Mouse (Mus musculus): Measurements from ENCODE around the gene Alkbh6. TPM values are rescaled to one million over a fixed set of nuclear protein-coding genes. Genes with fewer than 3 reads are reported as not detected.

Alkbh6 gene
- polyA plus RNA-seq, 1 experiment from 2014 or later = 123 TPM

DNA sequence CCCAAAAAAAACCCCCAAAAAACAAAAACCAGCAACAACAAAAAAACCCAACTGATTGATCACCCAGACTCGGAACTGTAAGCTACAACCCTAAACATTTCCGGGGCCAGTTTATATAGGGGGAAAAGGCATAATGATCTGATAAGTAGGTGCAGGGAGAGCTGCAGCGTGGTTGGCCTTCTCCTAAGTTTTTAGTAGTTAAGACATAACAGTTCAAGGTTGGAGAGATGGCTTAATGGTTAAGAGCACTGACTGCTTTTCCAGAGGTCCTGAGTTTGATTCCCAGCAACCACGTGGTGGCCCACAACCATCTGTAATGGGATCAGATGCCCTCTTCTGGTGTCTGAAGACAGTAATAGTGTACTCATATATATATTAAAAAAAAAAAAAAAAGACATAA lies 27.0 kb upstream of the Alkbh6 start:
- Histone ChIP-seq H3K4me2 (0 out of 2 replicates have a peak overlapping the region, but pooled peaks have one; percentile 94), H3K9me3 (no peaks in the 10 kb centered on the region), H3K4me1 (replicated peaks) (peaks cover 19% of the 10 kb centered on the region), H3K36me3 (no peaks in the 10 kb centered on the region), H3K27ac (replicated peaks) (no peak overlapping the region), H3K4me3 (peak overlapping the region; percentile 76; the same call in 1 of the 2 replicates), H3K9ac (no peak overlapping the region), H3K27me3 (no peaks in the 10 kb centered on the region)
- WGBS = 77% methylated on average over 4 of the region's 4 CpGs
- ATAC-seq (ENCODE audit: low read depth) = no peak

DNA sequence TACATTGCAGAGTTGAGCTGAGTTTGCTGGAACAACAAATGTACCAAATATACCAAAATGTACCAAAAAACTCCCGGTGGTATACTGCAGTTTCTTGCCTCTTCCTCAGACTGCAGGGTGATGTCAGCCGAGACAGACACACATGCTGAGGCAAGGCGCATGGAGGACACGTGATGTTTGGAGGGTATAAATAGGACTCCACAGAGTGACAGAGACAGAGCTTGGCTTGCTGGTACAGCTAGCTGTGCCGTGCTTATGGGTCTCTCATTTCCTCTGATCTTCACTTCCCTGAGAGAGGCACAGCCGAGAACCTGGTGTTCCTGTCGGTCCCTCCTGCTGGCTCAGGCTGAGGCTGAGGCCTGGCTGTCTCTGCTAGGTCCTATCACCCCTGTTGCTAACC lies 25.8 kb upstream of the Alkbh6 start:
- no peak for ATAC-seq (ENCODE audit: low read depth)
- H3K4me2 ChIP-seq = no peak overlapping the region
- H3K27ac ChIP-seq (replicated peaks) = no peak overlapping the region
- peaks cover 19% of the 10 kb centered on the region for H3K4me1 ChIP-seq (replicated peaks)
- no peak overlapping the region for H3K9ac ChIP-seq
- 84% methylated on average over 7 of the region's 7 CpGs for WGBS
- no peaks in the 10 kb centered on the region for H3K27me3 ChIP-seq
- H3K9me3 ChIP-seq = no peaks in the 10 kb centered on the region
- no peak overlapping the region for H3K4me3 ChIP-seq
- no peaks in the 10 kb centered on the region for H3K36me3 ChIP-seq

DNA sequence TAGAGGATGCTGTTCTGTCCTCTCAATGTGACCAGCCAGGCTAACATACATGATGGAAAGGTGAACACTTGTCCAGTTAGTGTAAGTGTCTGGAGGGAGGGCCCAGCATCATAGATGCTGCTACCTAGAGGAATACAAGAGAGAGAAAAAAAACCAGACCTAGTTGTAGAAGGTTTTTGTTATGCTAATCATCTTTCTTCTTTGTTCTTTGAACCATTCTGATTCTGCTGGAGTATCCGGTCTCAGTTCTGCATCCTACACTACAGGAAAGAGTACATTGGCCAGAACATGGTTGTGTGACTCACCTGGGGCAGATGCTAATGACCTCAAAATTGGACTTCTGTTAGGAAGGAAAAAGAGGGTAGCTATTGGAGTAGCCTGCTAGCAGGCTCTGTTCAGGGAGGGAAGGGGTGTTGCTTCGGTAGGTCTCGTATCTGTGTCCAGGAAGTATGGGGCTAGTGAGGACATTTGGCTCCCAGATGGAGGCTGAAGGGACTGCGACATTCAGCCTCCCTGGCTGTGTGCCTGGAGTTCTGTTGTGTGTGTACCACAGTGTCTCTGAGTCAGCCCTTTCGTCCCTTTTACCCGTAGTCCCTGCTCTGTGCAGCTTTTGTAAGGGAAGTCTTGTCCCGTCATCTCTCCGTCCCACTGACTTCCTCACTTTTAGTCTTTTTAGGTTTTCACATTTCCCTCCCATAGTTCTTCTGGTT lies 21.7 kb upstream of the Alkbh6 start:
- WGBS = 51% methylated on average over 8 of the region's 8 CpGs
- Histone ChIP-seq H3K9ac (no peak overlapping the region), H3K27ac (replicated peaks) (no peak overlapping the region), H3K36me3 (no peaks in the 10 kb centered on the region), H3K4me3 (no peak overlapping the region), H3K27me3 (no peaks in the 10 kb centered on the region), H3K9me3 (no peaks in the 10 kb centered on the region), H3K4me1 (replicated peaks) (peaks cover 20% of the 10 kb centered on the region), H3K4me2 (no peak overlapping the region)
- ATAC-seq (ENCODE audit: low read depth) = no peak

DNA sequence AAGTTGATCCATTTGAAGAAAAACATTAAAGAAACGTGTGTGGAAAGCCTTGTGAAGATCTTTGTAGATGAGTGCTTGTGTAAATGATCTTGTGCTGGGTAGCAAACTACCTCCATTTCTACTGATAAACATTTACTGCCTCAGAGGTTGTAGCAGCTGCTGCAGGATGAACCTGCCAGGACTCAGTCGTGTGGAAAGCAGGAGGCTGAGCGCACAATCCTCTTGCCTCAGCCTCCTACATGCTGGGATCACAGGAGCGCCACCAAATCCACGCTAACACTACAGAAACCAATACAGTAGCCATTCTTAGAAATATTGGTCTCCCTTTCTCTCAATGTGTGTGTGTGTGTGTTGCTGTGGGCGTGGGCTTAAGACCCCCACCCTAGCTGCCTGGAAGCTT lies 20.5 kb upstream of the Alkbh6 start:
- H3K4me3 ChIP-seq = no peak overlapping the region
- H3K4me1 ChIP-seq (replicated peaks) = peaks cover 31% of the 10 kb centered on the region
- no peak overlapping the region for H3K27ac ChIP-seq (replicated peaks)
- no peak overlapping the region for H3K4me2 ChIP-seq
- no peak for ATAC-seq (ENCODE audit: low read depth)
- no peaks in the 10 kb centered on the region for H3K27me3 ChIP-seq
- no peak overlapping the region for H3K9ac ChIP-seq
- H3K36me3 ChIP-seq = no peaks in the 10 kb centered on the region
- no peaks in the 10 kb centered on the region for H3K9me3 ChIP-seq
- 71% methylated on average over 6 of the region's 6 CpGs for WGBS

DNA sequence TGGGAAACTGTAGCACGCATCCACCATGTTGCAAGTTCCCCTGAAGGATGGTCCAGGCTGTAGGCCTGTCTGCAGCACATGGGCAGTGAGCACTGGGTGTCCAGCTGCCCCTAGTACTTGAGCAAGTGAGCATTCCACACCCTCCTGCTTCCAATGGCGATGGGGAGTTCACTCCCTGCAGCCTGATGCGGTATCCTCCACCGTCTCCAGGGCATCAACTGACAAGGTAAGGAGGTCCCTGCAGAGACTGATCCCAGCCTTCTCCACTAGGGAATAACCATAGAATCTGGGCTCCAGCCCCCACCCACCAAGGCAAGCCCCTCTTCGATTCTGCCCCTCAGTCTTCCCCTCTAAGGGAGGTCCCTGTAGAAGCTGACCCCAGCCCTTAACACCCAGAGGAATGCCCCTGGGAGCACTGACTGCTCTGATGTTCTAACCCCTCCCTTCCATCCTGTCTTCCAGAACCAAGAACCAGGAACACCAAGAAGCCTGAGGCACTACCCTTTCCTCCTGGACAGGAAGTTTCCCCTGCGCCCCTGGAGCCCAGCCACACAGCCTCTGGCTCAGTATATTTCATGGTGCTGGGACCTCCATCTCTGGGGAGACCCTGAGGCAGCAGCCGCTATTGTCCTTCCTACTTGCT lies 19.3 kb upstream of the Alkbh6 start:
- H3K4me3 ChIP-seq = no peak overlapping the region
- no peak overlapping the region for H3K27ac ChIP-seq (replicated peaks)
- no peak overlapping the region for H3K9ac ChIP-seq
- ATAC-seq (ENCODE audit: low read depth) = no peak
- peaks cover 41% of the 10 kb centered on the region for H3K4me1 ChIP-seq (replicated peaks)
- H3K27me3 ChIP-seq = no peaks in the 10 kb centered on the region
- H3K9me3 ChIP-seq = no peaks in the 10 kb centered on the region
- H3K4me2 ChIP-seq = no peak overlapping the region
- H3K36me3 ChIP-seq = peaks cover 9% of the 10 kb centered on the region; the same call in 1 of the 2 replicates
- WGBS = 71% methylated on average over 7 of the region's 7 CpGs

DNA sequence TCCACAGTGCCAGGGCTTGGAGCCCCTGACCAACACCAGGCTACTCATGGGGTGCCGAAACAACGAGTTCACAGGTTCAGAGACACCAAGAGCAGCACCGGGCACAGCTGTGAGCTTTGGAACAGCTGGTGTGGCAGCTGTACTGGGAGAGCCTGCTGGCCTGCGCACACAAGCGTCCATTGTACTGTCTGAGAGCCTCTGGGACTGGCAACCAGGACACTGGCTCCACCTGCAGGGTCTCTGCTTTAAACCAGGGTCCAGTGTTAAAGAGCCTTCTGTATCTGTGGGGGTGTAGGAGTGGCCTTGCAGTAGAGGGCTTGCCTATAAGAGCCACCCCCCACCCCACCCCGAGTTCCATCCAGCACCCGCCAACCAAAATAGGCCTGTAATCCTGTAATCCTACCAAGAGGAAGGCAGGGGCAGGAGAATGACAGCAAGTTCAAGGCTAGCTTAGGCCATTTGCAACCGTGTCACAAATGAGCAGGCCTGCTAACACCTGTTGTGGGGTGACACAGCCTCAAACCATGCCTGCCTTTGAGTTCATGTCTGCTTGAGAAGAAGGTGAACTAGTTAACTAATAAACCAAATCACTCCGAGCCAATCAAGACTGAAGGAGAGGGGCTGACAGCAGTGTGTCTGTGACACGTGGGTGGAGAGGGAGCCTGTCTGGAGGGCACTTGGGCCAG lies 18.7 kb upstream of the Alkbh6 start:
- H3K4me1 ChIP-seq (replicated peaks) = peaks cover 47% of the 10 kb centered on the region
- no peak overlapping the region for H3K4me2 ChIP-seq
- no peak overlapping the region for H3K27ac ChIP-seq (replicated peaks)
- peak; percentile 15; the same call in 1 of the 2 replicates for ATAC-seq (ENCODE audit: low read depth)
- no peak overlapping the region for H3K4me3 ChIP-seq
- H3K36me3 ChIP-seq = peaks cover 15% of the 10 kb centered on the region
- no peak overlapping the region for H3K9ac ChIP-seq
- H3K27me3 ChIP-seq = no peaks in the 10 kb centered on the region
- 49% methylated on average over 10 of the region's 10 CpGs for WGBS
- H3K9me3 ChIP-seq = no peaks in the 10 kb centered on the region

DNA sequence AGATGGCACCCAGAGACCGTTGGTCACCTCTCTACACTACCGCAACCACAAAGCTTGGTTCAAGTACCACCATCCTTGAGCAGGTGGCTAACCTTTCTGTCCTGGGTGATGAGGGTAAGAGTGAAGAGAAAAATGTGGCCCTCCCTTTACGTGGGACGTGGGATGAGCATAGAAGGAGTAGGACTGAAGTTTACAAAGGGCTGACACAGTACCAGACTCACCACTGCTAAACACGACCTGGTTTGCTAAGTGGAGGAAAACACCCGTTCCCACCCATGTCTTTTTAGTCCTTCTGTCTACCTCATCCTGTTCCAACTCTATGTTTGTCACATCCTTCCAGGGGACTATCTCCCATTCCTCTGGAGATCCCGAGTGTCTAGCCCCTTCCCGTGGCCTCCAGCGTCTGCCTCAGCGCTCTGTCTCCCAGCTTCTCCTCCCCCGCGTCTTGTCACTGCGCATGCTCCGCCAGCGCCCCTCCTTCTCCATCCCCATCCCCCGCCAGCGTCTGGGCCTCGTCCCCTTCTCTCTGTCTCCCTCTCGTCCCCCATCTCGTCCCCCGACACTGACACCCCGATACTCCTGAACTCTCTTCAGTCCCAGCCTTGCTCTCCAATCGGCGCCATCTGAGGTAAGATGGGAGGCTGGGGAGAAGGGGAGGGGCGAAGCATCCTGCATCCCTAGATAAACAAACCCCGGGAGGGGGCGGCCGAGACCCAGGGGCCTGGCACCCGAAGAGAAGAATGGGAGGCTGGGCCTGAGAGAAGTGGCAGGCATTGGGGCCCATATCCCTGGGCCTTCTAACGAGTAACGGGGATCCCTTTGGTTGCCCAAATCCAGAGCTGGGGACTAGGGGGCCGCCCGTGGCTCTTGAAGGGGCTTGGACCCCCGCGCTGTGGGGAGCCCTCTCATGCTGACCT lies 17.0 kb upstream of the Alkbh6 start, which contains the start of gene Clip3:
Gene Clip3 (plus strand): TSS at position 514 of the 917 bp plus-strand sequence.
- Histone ChIP-seq H3K4me2 (peak within 1 kb of the TSS; percentile 89), H3K9ac (peak within 1 kb of the TSS; percentile 95), H3K27me3 (no peaks in the 10 kb centered on the region), H3K27ac (replicated peaks) (peak within 1 kb of the TSS; percentile 85), H3K4me1 (replicated peaks) (peaks cover 52% of the 10 kb centered on the region), H3K4me3 (peak within 1 kb of the TSS; percentile 78), H3K36me3 (peaks cover 32% of the 10 kb centered on the region), H3K9me3 (no peaks in the 10 kb centered on the region)
- peak; percentile 88 for ATAC-seq (ENCODE audit: low read depth)
- 7% methylated on average over 35 of the region's 35 CpGs for WGBS

DNA sequence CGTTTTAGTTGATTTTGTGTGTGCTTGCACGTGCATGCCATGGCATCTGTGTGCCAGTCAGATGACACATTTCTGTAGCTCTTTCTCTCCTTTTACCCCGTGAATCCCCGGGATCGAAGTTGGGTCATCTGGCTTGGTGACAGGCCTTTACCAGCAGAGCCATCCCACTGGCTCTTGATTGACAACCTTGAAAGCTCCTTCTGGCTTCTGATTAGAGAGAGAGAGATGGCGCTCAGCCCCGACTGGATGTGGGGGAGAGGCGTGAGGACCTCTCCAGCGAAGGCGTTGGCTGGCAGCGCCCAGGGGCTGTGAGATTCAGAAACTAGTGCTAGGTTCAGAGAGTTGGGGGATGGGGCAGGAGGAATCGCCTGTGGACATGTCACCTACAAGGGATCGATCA lies 14.7 kb upstream of the Alkbh6 start:
- Histone ChIP-seq H3K4me3 (no peak overlapping the region), H3K9ac (0 out of 2 replicates have a peak overlapping the region, but pooled peaks have one; percentile 14), H3K4me2 (peak overlapping the region; percentile 22; the same call in 1 of the 2 replicates), H3K9me3 (no peaks in the 10 kb centered on the region), H3K36me3 (peaks cover 55% of the 10 kb centered on the region), H3K27me3 (no peaks in the 10 kb centered on the region), H3K27ac (replicated peaks) (no peak overlapping the region), H3K4me1 (replicated peaks) (peaks cover 52% of the 10 kb centered on the region)
- no peak for ATAC-seq (ENCODE audit: low read depth)
- 85% methylated on average over 13 of the region's 13 CpGs for WGBS

DNA sequence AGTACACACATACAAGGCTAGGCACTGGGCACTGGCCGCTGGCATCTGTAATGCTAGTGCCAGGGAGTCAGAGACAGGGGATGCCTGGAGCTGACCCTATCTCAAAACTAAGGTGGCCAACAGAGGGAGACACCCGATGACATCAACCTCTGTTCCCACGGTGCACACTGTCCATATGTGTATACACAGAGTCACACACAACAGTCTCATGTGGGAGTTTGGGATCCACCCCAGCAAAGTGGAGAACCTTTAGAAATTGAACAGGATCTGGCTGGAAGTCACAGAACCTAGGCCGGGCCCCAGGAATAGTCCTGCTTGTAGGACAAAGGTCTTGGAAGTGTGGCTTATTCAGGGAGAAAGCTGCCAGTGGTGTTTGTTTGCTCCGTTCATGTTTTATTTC lies 14.2 kb upstream of the Alkbh6 start:
- H3K27ac ChIP-seq (replicated peaks) = no peak overlapping the region
- 89% methylated on average over 5 of the region's 5 CpGs for WGBS
- no peak overlapping the region for H3K4me3 ChIP-seq
- ATAC-seq (ENCODE audit: low read depth) = no peak
- H3K4me1 ChIP-seq (replicated peaks) = peaks cover 51% of the 10 kb centered on the region
- H3K9me3 ChIP-seq = no peaks in the 10 kb centered on the region
- no peak overlapping the region for H3K4me2 ChIP-seq
- H3K36me3 ChIP-seq = peaks cover 60% of the 10 kb centered on the region
- H3K9ac ChIP-seq = 0 out of 2 replicates have a peak overlapping the region, but pooled peaks have one; percentile 14
- H3K27me3 ChIP-seq = no peaks in the 10 kb centered on the region

DNA sequence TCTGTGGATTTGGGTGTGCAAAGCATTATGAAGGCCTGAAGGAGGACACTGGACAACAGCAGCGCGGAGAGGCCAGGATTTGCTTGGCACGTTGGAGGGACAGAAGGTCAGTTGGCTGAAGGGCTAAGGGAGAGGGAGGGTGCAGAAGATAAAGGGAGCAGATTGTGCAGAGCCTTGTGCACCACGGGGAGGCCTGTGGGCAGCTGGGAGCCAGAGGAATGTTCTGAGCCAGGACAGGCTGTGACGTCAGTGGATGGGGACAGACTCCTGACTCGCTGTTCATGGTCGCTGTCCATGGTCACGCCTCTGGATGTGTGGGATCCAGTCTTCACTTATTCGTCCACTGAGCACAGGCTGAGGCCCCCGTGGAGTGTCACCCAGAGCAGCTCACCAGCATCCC lies 13.4 kb upstream of the Alkbh6 start:
- Histone ChIP-seq H3K27ac (replicated peaks) (no peak overlapping the region), H3K9me3 (no peaks in the 10 kb centered on the region), H3K4me2 (no peak overlapping the region), H3K27me3 (no peaks in the 10 kb centered on the region), H3K9ac (peak overlapping the region; percentile 0; the same call in 1 of the 2 replicates), H3K4me1 (replicated peaks) (peaks cover 42% of the 10 kb centered on the region), H3K4me3 (no peak overlapping the region), H3K36me3 (peaks cover 68% of the 10 kb centered on the region)
- ATAC-seq (ENCODE audit: low read depth) = no peak
- WGBS = 74% methylated on average over 10 of the region's 10 CpGs

DNA sequence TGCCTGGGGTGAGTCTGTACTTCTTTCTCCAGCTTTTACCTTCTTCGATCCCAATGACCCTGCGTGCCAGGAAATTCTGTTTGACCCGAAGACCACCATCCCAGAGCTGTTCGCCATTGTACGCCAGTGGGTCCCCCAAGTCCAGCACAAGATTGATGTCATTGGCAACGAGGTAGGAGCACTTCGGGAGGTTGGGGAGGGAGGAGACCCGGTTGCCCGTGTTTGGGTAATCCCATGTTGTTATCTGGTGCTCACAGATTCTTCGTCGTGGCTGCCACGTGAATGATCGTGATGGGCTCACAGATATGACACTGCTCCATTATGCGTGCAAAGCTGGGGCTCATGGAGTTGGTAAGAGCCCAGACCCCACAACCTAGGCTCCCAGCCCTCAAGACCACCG lies 11.7 kb upstream of the Alkbh6 start:
- no peak for ATAC-seq (ENCODE audit: low read depth)
- Histone ChIP-seq H3K4me2 (no peak overlapping the region), H3K36me3 (peaks cover 82% of the 10 kb centered on the region), H3K27ac (replicated peaks) (no peak overlapping the region), H3K4me1 (replicated peaks) (peaks cover 32% of the 10 kb centered on the region), H3K4me3 (no peak overlapping the region), H3K9me3 (no peaks in the 10 kb centered on the region), H3K9ac (no peak overlapping the region), H3K27me3 (no peaks in the 10 kb centered on the region)
- WGBS = 94% methylated on average over 15 of the region's 15 CpGs
